Mouse (Mus musculus) ES-Bruce4 (cell line): ENCODE measurements around the gene Cep41.

Source experiments
- CTCF ChIP-seq: IDR thresholded peaks from one replicate; pipeline ENCODE4 v1.8.1; 2011; ENCODE audit warnings: low read depth, low read length
- POLR2A ChIP-seq: IDR thresholded peaks from one replicate; pipeline ENCODE4 v1.8.1; 2011; ENCODE audit warnings: low read length; ENCODE audit not compliant: insufficient read depth

GRCm38 (mm10) chr6:30681935-30682900 is 11.3 kb downstream of the Cep41 start:
- TF ChIP-seq CTCF (no peak), POLR2A (no peak)
